Mouse (Mus musculus) small intestine, adult 2 months (tissue): Measurements from ENCODE around the gene Slco3a1. TPM values are rescaled to one million over a fixed set of nuclear protein-coding genes. Genes with fewer than 3 reads are reported as not detected.

ENCODE experiments used
- H3K27ac ChIP-seq: fragments of 200-500 bp; 2 replicates; pipeline ENCODE4 v1.5.1; 2012; ENCODE audit warnings: low read depth, low read length, control low read depth, inconsistent platforms; ENCODE audit not compliant: insufficient read depth
- H3K27me3 ChIP-seq: fragments of 200-500 bp; 2 replicates; pipeline ENCODE4 v1.6.1; 2012; ENCODE audit warnings: mild to moderate bottlenecking, moderate library complexity, low read length, inconsistent platforms; ENCODE audit not compliant: control insufficient read depth, insufficient read depth
- H3K36me3 ChIP-seq: fragments of 200-500 bp; 2 replicates; pipeline ENCODE4 v1.6.1; 2012; ENCODE audit warnings: mild to moderate bottlenecking, low read length, control low read depth, inconsistent platforms; ENCODE audit not compliant: control insufficient read depth, insufficient read depth
- H3K4me1 ChIP-seq: fragments of 200-500 bp; 2 replicates; pipeline ENCODE4 v1.6.1; 2012; ENCODE audit warnings: low read length, inconsistent platforms, mixed read lengths; ENCODE audit not compliant: control insufficient read depth, insufficient read depth, insufficient read length
- H3K4me3 ChIP-seq: fragments of 200-500 bp; 2 replicates; pipeline ENCODE4 v1.5.1; 2012; ENCODE audit warnings: low read depth, mild to moderate bottlenecking, control low read depth, inconsistent platforms, low read length, moderate library complexity
- CTCF ChIP-seq: fragments of 200-500 bp; IDR thresholded peaks from 2 replicates; pipeline ENCODE4 v1.5.1; 2012; ENCODE audit warnings: low read depth, mild to moderate bottlenecking, control low read depth, inconsistent platforms, low read length, moderate library complexity, mixed read lengths; ENCODE audit not compliant: insufficient replicate concordance, insufficient read length; ENCODE audit errors: extremely low read depth
- POLR2A ChIP-seq: fragments of 200-500 bp; IDR thresholded peaks from 2 replicates; pipeline ENCODE4 v1.6.1; 2012; ENCODE audit warnings: low read depth, mild to moderate bottlenecking, control low read depth, inconsistent platforms, low read length, moderate library complexity
- WGBS: fragments of 180-500 bp; shearing (Covaris S2); methylation state at CpG from one replicate; pipeline ENCODE4 v1.1.7; 2018; 5-methylcytosine and 5-hydroxymethylcytosine counted together
- polyA plus RNA-seq: library from polyadenylated mRNA; depleted of rRNA; stranded (reverse); fragments of >200 nt; gene quantifications from 2 replicates; pipeline ENCODE4 v1.2.3, GENCODE M21; 2012

Gene Slco3a1
- polyA plus RNA-seq, 1 experiment = 15.3 TPM

DNA sequence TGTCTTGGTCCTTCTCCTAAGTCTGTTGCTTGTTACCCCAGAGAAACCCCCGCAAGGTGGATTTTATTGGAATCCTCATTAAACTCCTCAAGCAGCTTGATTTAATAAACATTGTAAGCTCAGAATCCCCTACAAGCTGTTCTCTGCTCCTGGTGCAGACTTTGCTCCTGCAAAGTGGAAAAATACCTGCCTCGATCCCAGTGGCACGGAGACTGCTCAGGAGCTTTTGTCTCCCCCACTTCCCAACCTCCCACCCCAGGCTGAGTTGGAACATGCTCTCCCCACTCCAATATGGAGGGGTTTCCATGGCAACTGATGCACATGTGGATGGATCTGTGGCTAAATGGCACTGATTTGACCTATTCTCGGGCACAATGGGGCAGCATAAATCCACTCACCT lies 268.0 kb downstream of the Slco3a1 start:
- no peak for TF ChIP-seq CTCF
- H3K4me3 ChIP-seq = no peak overlapping the region
- H3K27me3 ChIP-seq = no peaks in the 10 kb centered on the region
- WGBS = 91% methylated on average over 4 of the region's 4 CpGs
- no peaks in the 10 kb centered on the region for H3K4me1 ChIP-seq
- H3K27ac ChIP-seq = no peak overlapping the region
- H3K36me3 ChIP-seq = no peaks in the 10 kb centered on the region; the same call in 1 of the 2 replicates

DNA sequence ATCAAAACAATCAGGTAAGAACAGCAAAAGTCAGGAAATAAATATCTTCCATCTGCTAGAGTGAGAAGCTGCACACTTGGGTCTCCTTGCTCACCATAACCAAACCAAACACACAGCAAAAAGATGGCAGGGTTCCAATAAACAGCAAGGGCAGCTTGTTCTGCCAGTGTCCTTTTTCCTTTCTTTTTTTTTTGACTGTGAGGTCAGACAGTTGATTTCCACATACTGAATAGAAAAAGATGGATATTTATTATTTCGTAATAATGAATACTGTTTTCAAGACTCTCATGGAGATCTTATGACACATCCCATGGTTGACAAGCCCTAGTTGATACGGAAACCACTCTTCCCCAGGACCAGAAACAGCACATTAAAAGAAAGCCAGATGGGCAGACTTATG lies 274.2 kb downstream of the Slco3a1 start:
- Histone ChIP-seq H3K4me1 (no peaks in the 10 kb centered on the region), H3K4me3 (no peak overlapping the region), H3K36me3 (no peaks in the 10 kb centered on the region; the same call in 1 of the 2 replicates), H3K27me3 (no peaks in the 10 kb centered on the region), H3K27ac (no peak overlapping the region)
- TF ChIP-seq CTCF (no peak), POLR2A (no peak)
- WGBS = 88% methylated on average over 2 of the region's 2 CpGs

GRCm38 (mm10) chr7:74279356-74279755 lies 275.2 kb downstream of the Slco3a1 start:
- H3K27me3 ChIP-seq = no peaks in the 10 kb centered on the region
- H3K36me3 ChIP-seq = no peaks in the 10 kb centered on the region
- 95% methylated on average over 3 of the region's 3 CpGs for WGBS
- no peak overlapping the region for H3K27ac ChIP-seq
- no peaks in the 10 kb centered on the region for H3K4me1 ChIP-seq
- TF ChIP-seq POLR2A = no peak
- TF ChIP-seq CTCF = no peak
- no peak overlapping the region for H3K4me3 ChIP-seq

- Histone ChIP-seq H3K27me3 (no peaks in the 10 kb centered on the region), H3K27ac (no peak overlapping the region), H3K4me1 (no peaks in the 10 kb centered on the region), H3K36me3 (no peaks in the 10 kb centered on the region), H3K4me3 (no peak overlapping the region)
- TF ChIP-seq CTCF (no peak), POLR2A (no peak)
- WGBS = 45% methylated on average over 1 of the region's 1 CpGs
Measured at GRCm38 (mm10) chr7:74270089-74270394, 284.5 kb downstream of the Slco3a1 start.

GRCm38 (mm10) chr7:74269283-74270088 lies 285.1 kb downstream of the Slco3a1 start:
- Histone ChIP-seq H3K27me3 (no peaks in the 10 kb centered on the region), H3K4me3 (no peak overlapping the region), H3K36me3 (no peaks in the 10 kb centered on the region), H3K27ac (no peak overlapping the region), H3K4me1 (no peaks in the 10 kb centered on the region)
- no peak for TF ChIP-seq CTCF
- TF ChIP-seq POLR2A = no peak
- WGBS = 78% methylated on average over 11 of the region's 11 CpGs

DNA sequence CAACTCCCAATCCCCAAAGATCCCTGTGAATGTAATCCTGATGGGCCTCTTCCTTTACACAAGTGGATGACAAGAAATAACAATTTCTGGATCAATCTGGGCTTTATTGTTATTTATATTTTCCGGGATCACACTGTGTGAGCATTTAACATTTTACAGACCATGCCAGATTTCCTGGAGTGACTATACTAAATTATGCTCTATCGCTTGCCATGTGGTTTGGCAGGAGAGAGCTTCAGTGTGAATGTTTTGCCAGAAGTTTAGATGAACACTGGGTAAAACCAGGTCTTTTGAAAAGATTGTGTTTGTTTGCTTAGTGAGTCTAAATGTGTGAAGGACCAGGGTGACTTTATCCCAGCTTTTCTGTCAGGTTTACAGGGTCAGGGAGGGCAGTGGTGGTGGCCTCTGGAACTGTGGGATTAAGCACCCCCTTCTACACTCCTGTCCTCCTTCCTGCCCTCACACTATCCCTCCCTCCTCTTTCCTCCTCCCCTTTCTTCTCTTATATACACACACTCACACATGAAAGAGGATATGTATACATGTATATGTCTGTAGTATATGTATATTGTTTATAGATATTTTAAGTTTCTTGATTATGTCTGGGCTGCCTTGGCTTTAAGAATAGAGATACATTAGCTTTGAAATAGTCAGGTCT lies 287.9 kb downstream of the Slco3a1 start:
- Histone ChIP-seq H3K4me1 (no peaks in the 10 kb centered on the region), H3K36me3 (no peaks in the 10 kb centered on the region), H3K27ac (no peak overlapping the region), H3K27me3 (no peaks in the 10 kb centered on the region), H3K4me3 (no peak overlapping the region)
- TF ChIP-seq CTCF = no peak
- TF ChIP-seq POLR2A = no peak
- 75% methylated on average over 2 of the region's 2 CpGs for WGBS

DNA sequence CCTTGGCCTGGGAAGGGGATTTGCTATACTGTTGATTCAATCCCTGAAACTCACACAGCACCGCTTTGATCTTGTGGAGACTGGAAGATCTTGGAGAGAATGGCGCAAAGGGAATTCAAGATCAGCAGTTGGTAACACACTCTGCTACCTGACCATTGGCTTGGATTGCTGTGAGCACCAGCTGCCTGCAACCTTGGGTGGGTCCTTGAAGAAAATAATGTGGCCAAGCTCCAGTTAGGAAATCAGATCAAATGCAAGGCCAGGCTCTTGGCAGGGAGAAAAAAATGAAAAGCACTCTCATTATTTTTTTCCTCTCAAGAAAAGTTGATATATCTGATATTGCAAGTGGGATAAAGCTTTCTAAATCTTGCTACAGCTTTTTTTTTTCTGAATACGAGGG lies 298.3 kb downstream of the Slco3a1 start:
- Histone ChIP-seq H3K4me3 (no peak overlapping the region), H3K27ac (no peak overlapping the region), H3K27me3 (no peaks in the 10 kb centered on the region), H3K36me3 (no peaks in the 10 kb centered on the region), H3K4me1 (no peaks in the 10 kb centered on the region)
- TF ChIP-seq POLR2A = no peak
- 78% methylated on average over 3 of the region's 3 CpGs for WGBS

DNA sequence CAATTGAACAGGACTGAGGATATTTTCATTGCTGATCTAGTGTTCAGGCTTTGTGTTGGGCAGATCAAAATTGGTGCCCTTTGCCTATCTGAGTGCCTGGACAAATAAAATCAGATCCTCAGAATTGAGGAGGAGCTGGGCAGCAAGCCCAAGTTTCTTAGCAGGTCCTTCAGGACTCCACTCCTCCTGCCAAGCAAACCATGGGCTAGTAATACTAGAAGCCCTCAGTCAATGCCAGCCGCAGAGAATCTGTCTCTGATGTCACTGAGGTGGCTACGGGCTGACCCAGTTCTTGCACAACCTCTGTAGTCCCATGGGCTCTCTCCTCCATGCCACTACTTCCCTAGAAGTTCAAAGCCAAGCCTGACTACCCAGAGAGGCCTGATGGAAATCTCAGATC lies 302.5 kb downstream of the Slco3a1 start:
- Histone ChIP-seq H3K4me1 (no peaks in the 10 kb centered on the region), H3K4me3 (no peak overlapping the region), H3K36me3 (no peaks in the 10 kb centered on the region), H3K27ac (no peak overlapping the region), H3K27me3 (no peaks in the 10 kb centered on the region)
- WGBS = 87% methylated on average over 2 of the region's 2 CpGs
- no peak for TF ChIP-seq CTCF
